12 mouse cellular contexts compared by ENCODE assay signal in the genomic region with DNA sequence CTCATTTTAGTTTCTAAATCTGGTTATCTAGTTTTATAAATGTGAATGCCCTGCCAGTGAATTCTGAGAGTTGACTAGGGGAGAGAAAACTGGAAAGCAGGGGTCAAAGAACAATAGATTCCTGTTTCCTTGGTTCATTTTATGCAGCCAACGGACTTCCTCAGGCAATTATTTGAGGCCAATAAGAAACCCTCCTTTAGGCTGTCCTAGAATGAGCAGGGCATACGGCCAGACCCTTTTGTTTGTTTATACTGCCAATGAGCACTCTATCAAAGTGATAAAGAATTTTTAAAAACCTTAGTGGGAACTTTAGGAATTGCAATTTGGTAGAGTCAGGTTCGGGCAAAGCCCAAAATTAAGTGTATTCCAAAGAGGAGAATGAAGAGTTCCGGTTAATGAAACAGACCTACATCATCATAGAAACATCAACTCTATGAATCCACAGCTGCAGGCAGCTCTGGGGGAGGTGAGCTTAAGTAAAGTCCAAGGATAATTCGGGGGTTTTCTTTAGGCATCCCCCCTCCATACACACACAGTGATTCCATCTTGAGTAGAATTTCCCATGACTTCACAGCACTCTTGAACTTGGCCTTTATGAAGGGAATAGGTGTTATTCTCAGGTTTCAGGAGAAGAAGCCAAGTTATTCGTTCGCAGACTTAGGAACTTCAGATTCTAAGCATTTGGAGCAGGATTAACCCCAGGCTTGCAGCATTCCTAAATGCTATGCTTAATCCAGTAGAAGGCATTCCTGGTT. TPM values are rescaled to one million over a fixed set of nuclear protein-coding genes. Genes with fewer than 3 reads are reported as not detected.
DNase-seq lines count a peak whose midpoint lies in the region; ATAC-seq and TF ChIP-seq lines count a peak whose summit lies in the region.
"Had no signal": no experiment of that assay in that cellular context is flagged by ENCODE, and none has a peak within 500 bp of the region (broad histone marks: within the 10 kb centered on the region; RNA-seq: fewer than 3 reads in every experiment).

No protein-coding gene starts in this region.

- H3K9me3 ChIP-seq in forebrain, embryonic 10.5 days = no peaks in the 10 kb centered on the region
- H3K9me3 ChIP-seq in forebrain, embryonic 15.5 days = no peaks in the 10 kb centered on the region
- no peaks in the 10 kb centered on the region for H3K9me3 ChIP-seq in liver, embryonic 12.5 days (replicated peaks)
- H3K9me3 ChIP-seq in liver, postnatal 0 days (ENCODE audit: low read length) = no peaks in the 10 kb centered on the region

- no peak overlapping the region for H3K4me3 ChIP-seq in forebrain, embryonic 10.5 days
- no peak overlapping the region for H3K4me3 ChIP-seq in forebrain, embryonic 15.5 days
- H3K4me3 ChIP-seq in liver, embryonic 12.5 days = no peak overlapping the region
- no peak overlapping the region for H3K4me3 ChIP-seq in liver, postnatal 0 days (ENCODE audit: low read depth, low read length)

- H3K36me3 ChIP-seq in forebrain, embryonic 10.5 days (replicated peaks) = no peaks in the 10 kb centered on the region
- H3K36me3 ChIP-seq in forebrain, embryonic 15.5 days = no peaks in the 10 kb centered on the region
- no peaks in the 10 kb centered on the region for H3K36me3 ChIP-seq in liver, embryonic 12.5 days
- no peaks in the 10 kb centered on the region for H3K36me3 ChIP-seq in liver, postnatal 0 days (replicated peaks; ENCODE audit: insufficient read depth, low read length)

- no peak for TF ChIP-seq CTCF in liver, postnatal 0 days (IDR thresholded peaks at IDR 0.05; ENCODE audit: low read depth)

- no peak for ATAC-seq in forebrain, embryonic 15.5 days (replicated peaks)
- no peak for ATAC-seq in liver, embryonic 12.5 days
- ATAC-seq in liver, postnatal 0 days = no peak

- no peaks in the 10 kb centered on the region for H3K27me3 ChIP-seq in forebrain, embryonic 10.5 days (ENCODE audit: poor library complexity, severe bottlenecking)
- H3K27me3 ChIP-seq in forebrain, embryonic 15.5 days = no peaks in the 10 kb centered on the region
- 0 out of 2 replicates have a peak, but pooled peaks cover 3% of the 10 kb centered on the region for H3K27me3 ChIP-seq in liver, embryonic 12.5 days (replicated peaks)
- no peaks in the 10 kb centered on the region for H3K27me3 ChIP-seq in liver, postnatal 0 days (ENCODE audit: insufficient read depth, low read length)

- H3K4me2 ChIP-seq in forebrain, embryonic 15.5 days (replicated peaks) = no peak overlapping the region
- H3K4me2 ChIP-seq in liver, embryonic 12.5 days = no peak overlapping the region
- H3K4me2 ChIP-seq in liver, postnatal 0 days (ENCODE audit: low read depth, low read length) = no peak overlapping the region

- H3K27ac ChIP-seq in forebrain, embryonic 10.5 days = 0 out of 2 replicates have a peak overlapping the region, but pooled peaks have one; percentile 25
- H3K27ac ChIP-seq in forebrain, embryonic 15.5 days (replicated peaks) = no peak overlapping the region
- H3K27ac ChIP-seq in liver, embryonic 12.5 days = peak overlapping the region; percentile 12; the same call in 1 of the 2 replicates
- H3K27ac ChIP-seq in liver, postnatal 0 days (ENCODE audit: low read depth) = no peak overlapping the region

- H3K4me1 ChIP-seq in forebrain, embryonic 10.5 days = peaks cover 20% of the 10 kb centered on the region
- peaks cover 16% of the 10 kb centered on the region; the same call in 1 of the 2 replicates for H3K4me1 ChIP-seq in forebrain, embryonic 15.5 days
- peaks cover 40% of the 10 kb centered on the region for H3K4me1 ChIP-seq in liver, embryonic 12.5 days
- no peaks in the 10 kb centered on the region for H3K4me1 ChIP-seq in liver, postnatal 0 days (ENCODE audit: insufficient read depth)

- WGBS in forebrain, embryonic 10.5 days = 66% methylated on average over 7 of the region's 7 CpGs
- WGBS in forebrain, embryonic 15.5 days = 36% methylated on average over 7 of the region's 7 CpGs
- WGBS in liver, embryonic 12.5 days (ENCODE audit: insufficient replicate concordance) = 58% methylated on average over 7 of the region's 7 CpGs
- 65% methylated on average over 7 of the region's 7 CpGs for WGBS in liver, postnatal 0 days (ENCODE audit: insufficient replicate concordance)

- no peak overlapping the region for H3K9ac ChIP-seq in forebrain, embryonic 15.5 days (replicated peaks)
- no peak overlapping the region for H3K9ac ChIP-seq in liver, embryonic 12.5 days
- H3K9ac ChIP-seq in liver, postnatal 0 days (replicated peaks) = no peak overlapping the region

- no peak for DNase-seq in forebrain, embryonic 10.5 days (ENCODE audit: extremely low spot score, low spot score)
- DNase-seq in liver, postnatal 0 days = no peak
- peak; percentile 29 to 42 for DNase-seq in kidney, postnatal 4 days
- peak; percentile 46 to 52 for DNase-seq in lung, postnatal 4 days
- no peak for DNase-seq in adrenal gland, adult 2 months
- no peak for DNase-seq in adipocyte (ENCODE audit: low spot score)

- TF ChIP-seq EP300 in liver, postnatal 0 days (IDR thresholded peaks at IDR 0.05; ENCODE audit: low read depth) = no peak

RNA-seq across cellular contexts. Expression of a gene that starts 46.4 kb away (rescaled TPM):
- polyA plus RNA-seq in forebrain, embryonic 10.5 days (2016; fragmentation: Nextera tagmentation; extraction: Ambion mirVana) = not detected in 2 replicates
- not detected in 2 replicates for polyA plus RNA-seq in forebrain, embryonic 15.5 days (2015; fragmentation: Nextera tagmentation; extraction: Ambion mirVana)
- polyA plus RNA-seq in liver, embryonic 12.5 days (2016; fragmentation: Nextera tagmentation; extraction: Ambion mirVana) = not detected in 2 replicates
- polyA plus RNA-seq in liver, postnatal 0 days (2015; fragmentation: Nextera tagmentation; extraction: Ambion mirVana) = 0.08 and 0.12 TPM in 2 replicates
- total RNA-seq in adrenal gland, adult 2 months (2021) = not detected
- not detected in 2 replicates for polyA plus RNA-seq in adrenal gland, adult 2 months (2012; rRNA removed)
- total RNA-seq: heart, postnatal 10 days; layer of hippocampus, postnatal 14 days; MEL had no signal
- polyA plus RNA-seq: spleen, adult 2 months had no signal

Comparison
In these comparisons a context has a peak if more than half of its experiments do, and no peak if none do; other contexts are left out.
1. H3K27ac ChIP-seq: peak in forebrain, embryonic 10.5 days (single experiment) and liver, embryonic 12.5 days (single experiment); none in forebrain, embryonic 15.5 days (single experiment) and liver, postnatal 0 days (single experiment).
2. DNase-seq: peak in kidney, postnatal 4 days (2 of 2) and lung, postnatal 4 days (2 of 2); none in forebrain, embryonic 10.5 days (single experiment), liver, postnatal 0 days (single experiment), adrenal gland, adult 2 months (single experiment) and adipocyte (single experiment).